Mouse (Mus musculus) G1E (cell line): ENCODE data around the gene Uchl3. TPM values are rescaled to one million over a fixed set of nuclear protein-coding genes. Genes with fewer than 3 reads are reported as not detected.

Source experiments
- ATAC-seq: 2 replicates; pipeline ENCODE4 v1.8.0; 2016; ENCODE audit warnings: mild to moderate bottlenecking; ENCODE audit not compliant: insufficient number of reproducible peaks, poor library complexity, low FRiP score, severe bottlenecking; ENCODE audit errors: extremely low read depth
- DNase-seq: peaks from one replicate; pipeline ENCODE4 v3.0.0; 2012; ENCODE audit warnings: low spot score
- H3K27me3 ChIP-seq: 2 replicates; pipeline ENCODE4 v1.6.1; 2012; ENCODE audit warnings: mild to moderate bottlenecking, low read length, inconsistent platforms; ENCODE audit not compliant: insufficient read depth
- H3K36me3 ChIP-seq: replicated peaks from 2 replicates; pipeline ENCODE3; 2012; ENCODE audit warnings: mild to moderate bottlenecking, inconsistent platforms
- H3K4me1 ChIP-seq: 2 replicates; pipeline ENCODE4 v1.6.1; 2012; ENCODE audit warnings: low read depth, low read length, inconsistent platforms, mixed read lengths; ENCODE audit not compliant: insufficient read depth
- H3K4me3 ChIP-seq: 2 replicates; pipeline ENCODE4 v1.5.1; 2012; ENCODE audit warnings: low read depth, mild to moderate bottlenecking, inconsistent platforms, low read length, moderate library complexity, mixed read lengths
- H3K9me3 ChIP-seq: replicated peaks from 2 replicates; pipeline ENCODE4 v1.6.1; 2012; ENCODE audit warnings: inconsistent platforms
- CTCF ChIP-seq: IDR thresholded peaks from 2 replicates; pipeline ENCODE4 v1.5.1; 2012; ENCODE audit warnings: low read depth, low read length, inconsistent platforms, mixed read lengths
- GATA1 ChIP-seq: IDR thresholded peaks from 2 replicates; pipeline ENCODE4 v1.6.1; 2012; ENCODE audit warnings: borderline replicate concordance, low read length, inconsistent platforms, mixed read lengths
- GATA2 ChIP-seq: IDR thresholded peaks from 2 replicates; pipeline ENCODE4 v1.6.1; 2012; ENCODE audit warnings: low read depth, low read length, inconsistent platforms, borderline replicate concordance
- POLR2AphosphoS5 ChIP-seq: IDR thresholded peaks from 2 replicates; pipeline ENCODE4 v1.6.1; 2012; ENCODE audit warnings: low read depth, low read length, inconsistent platforms; ENCODE audit not compliant: insufficient replicate concordance
- TAL1 ChIP-seq: conservative IDR thresholded peaks from 2 replicates; pipeline ENCODE4 v1.6.1; 2012; ENCODE audit warnings: low read depth, low read length, inconsistent platforms, mixed read lengths
- polyA plus RNA-seq: library from polyadenylated mRNA; stranded (reverse); fragments of >175 nt; gene quantifications from 2 replicates; pipeline ENCODE4 v1.2.3, GENCODE M21; 2012
- total RNA-seq, 2 experiments: library from RNA; stranded (forward) in 1 of 2; stranded (reverse) in 1 of 2; fragments of 200-1000 nt in 1 of 2; fragments of >200 nt in 1 of 2; fragmentation: Nextera tagmentation in 1 of 2; gene quantifications; 2 replicates each; pipeline ENCODE4 v1.2.3; 2014 to 2017

Uchl3 gene
- total and polyA plus RNA-seq, 3 experiments = 20.2 to 80.9 (median 69.4) TPM

DNA sequence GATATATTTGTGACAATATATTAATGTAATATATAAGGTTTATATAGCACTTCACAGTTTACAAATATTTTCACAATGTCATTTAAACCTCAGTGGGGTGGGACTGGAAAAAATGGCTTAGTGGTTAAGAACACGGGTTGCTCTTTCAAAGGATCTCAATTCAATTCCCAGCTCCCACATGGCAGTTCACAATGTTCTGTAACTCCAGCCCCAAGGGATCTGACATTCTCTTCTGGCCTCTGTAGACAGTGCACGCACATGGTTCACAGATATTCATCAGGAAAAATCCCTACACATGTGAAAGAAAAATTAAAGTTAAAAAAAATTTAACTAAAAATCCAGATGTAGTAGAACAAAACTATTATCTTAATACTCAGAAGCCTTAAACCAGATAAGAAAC is 34.6 kb downstream of the Uchl3 start:
- ATAC-seq (no peak), DNase-seq (no peak)
- no peaks in the 10 kb centered on the region for H3K27me3 ChIP-seq
- no peak overlapping the region for H3K4me3 ChIP-seq
- no peaks in the 10 kb centered on the region for H3K9me3 ChIP-seq
- H3K36me3 ChIP-seq = peaks cover 54% of the 10 kb centered on the region
- no peak for TF ChIP-seq GATA2
- TF ChIP-seq GATA1 = no peak
- TF ChIP-seq CTCF = no peak
- TF ChIP-seq POLR2AphosphoS5 = no peak
- no peak for TF ChIP-seq TAL1
- no peaks in the 10 kb centered on the region for H3K4me1 ChIP-seq

GRCm38 (mm10) chr14:101704479-101704878 is 50.7 kb downstream of the Uchl3 start:
- no peaks in the 10 kb centered on the region for H3K4me1 ChIP-seq
- ATAC-seq (no peak), DNase-seq (no peak)
- H3K4me3 ChIP-seq = no peak overlapping the region
- TF ChIP-seq CTCF (no peak), TAL1 (no peak), GATA2 (no peak), POLR2AphosphoS5 (no peak), GATA1 (no peak)
- H3K27me3 ChIP-seq = no peaks in the 10 kb centered on the region
- no peaks in the 10 kb centered on the region for H3K36me3 ChIP-seq
- no peaks in the 10 kb centered on the region for H3K9me3 ChIP-seq

DNA sequence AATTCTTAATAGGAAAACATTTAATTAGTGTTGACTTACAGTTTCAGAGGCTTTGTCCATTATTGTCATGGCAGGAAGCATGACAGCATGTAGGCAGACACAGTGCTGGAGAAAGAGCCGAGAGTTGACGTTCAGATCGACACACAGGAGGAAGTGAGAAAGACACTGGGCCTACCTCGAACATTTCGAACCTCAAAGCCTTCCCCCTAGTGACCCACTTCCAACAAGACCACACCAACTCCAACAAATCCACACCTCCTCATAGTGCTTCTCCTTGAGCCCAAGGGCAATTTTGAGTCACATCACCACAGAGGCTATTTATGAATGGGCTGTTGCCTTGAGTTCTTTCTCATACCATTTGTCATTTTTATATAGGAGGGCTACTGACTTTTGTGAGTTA is 53.3 kb downstream of the Uchl3 start:
- TF ChIP-seq GATA2 (no peak), TAL1 (no peak), CTCF (no peak), GATA1 (no peak), POLR2AphosphoS5 (no peak)
- peaks cover 5% of the 10 kb centered on the region; the same call in 1 of the 2 replicates for H3K9me3 ChIP-seq
- no peaks in the 10 kb centered on the region for H3K27me3 ChIP-seq
- ATAC-seq = no peak
- H3K4me3 ChIP-seq = no peak overlapping the region
- no peak for DNase-seq
- H3K4me1 ChIP-seq = no peaks in the 10 kb centered on the region
- H3K36me3 ChIP-seq = no peaks in the 10 kb centered on the region

DNA sequence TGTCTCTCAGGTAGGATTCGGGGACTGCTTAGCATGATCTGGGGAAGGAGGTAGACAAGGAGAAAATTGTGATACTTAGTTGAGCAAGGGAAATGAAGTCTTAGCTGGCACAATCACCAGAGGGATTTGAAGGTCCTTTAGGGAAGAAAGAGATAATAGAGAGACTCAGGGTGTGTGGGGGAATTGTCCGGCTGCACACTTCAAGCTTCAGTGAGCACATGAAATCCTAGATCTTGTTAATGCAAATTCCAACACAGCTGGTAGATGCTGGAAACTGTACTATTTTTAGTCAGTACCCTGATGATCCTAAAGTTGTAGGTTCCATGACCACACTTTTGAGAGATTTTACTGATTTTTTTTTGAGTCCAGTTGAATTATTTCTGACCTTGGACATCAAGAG is 60.6 kb downstream of the Uchl3 start:
- DNase-seq (no peak), ATAC-seq (no peak)
- no peaks in the 10 kb centered on the region for H3K27me3 ChIP-seq
- TF ChIP-seq GATA1 (no peak), GATA2 (no peak), POLR2AphosphoS5 (no peak), TAL1 (no peak), CTCF (no peak)
- no peaks in the 10 kb centered on the region for H3K4me1 ChIP-seq
- H3K36me3 ChIP-seq = no peaks in the 10 kb centered on the region
- no peak overlapping the region for H3K4me3 ChIP-seq
- H3K9me3 ChIP-seq = peaks cover 8% of the 10 kb centered on the region; the same call in 1 of the 2 replicates

DNA sequence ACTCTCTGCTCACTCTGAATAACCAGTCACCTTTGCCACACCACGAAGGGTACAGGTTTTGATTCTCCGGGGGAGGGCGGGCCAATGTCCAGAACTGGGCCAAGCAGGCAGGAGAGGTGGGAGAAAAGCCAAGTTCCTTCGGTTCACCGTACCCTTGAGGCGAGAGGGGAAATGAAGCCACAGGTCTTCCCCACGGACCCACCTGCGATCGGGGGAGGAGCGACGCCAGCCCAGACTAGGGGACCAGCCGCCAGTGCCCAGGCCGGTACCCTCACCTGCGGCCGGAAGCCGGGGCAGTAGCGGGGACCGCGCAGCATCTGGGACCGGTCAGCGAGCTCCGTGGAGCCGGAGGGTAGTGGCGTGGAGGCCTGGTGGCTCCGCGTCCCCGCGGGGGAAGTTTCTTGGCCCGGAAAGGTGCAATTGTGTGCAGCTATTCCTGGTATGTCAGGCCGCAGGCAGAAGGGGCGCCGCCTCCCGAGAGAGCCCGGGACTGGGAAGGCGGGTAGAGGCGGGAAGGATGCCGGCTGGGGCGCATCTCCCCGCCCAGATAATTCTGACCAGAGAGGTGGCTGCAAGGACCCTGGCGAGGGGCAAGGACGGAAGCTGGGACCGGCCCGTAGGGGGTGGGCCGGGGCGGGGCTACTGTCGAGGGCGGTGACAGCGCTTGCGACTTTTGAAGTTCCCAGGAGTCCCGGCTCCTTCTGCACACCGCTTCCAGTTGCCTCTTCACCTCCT is 75.6 kb downstream of the Uchl3 start, which contains the start of the genes Gm9922 and Lmo7:
Gene Gm9922, minus strand, starts transcription at position 578 of the 735 bp plus-strand sequence.
Gene Lmo7, plus strand, starts transcription at position 721 of the 735 bp plus-strand sequence.
- H3K4me1 ChIP-seq = no peaks in the 10 kb centered on the region
- no peaks in the 10 kb centered on the region for H3K27me3 ChIP-seq
- DNase-seq (no peak), ATAC-seq (no peak)
- H3K36me3 ChIP-seq = no peaks in the 10 kb centered on the region
- TF ChIP-seq TAL1 = no peak
- no peak for TF ChIP-seq POLR2AphosphoS5
- no peak for TF ChIP-seq CTCF
- TF ChIP-seq GATA1 = no peak
- TF ChIP-seq GATA2 = no peak
- peak within 1 kb of the TSS; percentile 13; the same call in 1 of the 2 replicates for H3K4me3 ChIP-seq
- H3K9me3 ChIP-seq = peaks cover 18% of the 10 kb centered on the region

DNA sequence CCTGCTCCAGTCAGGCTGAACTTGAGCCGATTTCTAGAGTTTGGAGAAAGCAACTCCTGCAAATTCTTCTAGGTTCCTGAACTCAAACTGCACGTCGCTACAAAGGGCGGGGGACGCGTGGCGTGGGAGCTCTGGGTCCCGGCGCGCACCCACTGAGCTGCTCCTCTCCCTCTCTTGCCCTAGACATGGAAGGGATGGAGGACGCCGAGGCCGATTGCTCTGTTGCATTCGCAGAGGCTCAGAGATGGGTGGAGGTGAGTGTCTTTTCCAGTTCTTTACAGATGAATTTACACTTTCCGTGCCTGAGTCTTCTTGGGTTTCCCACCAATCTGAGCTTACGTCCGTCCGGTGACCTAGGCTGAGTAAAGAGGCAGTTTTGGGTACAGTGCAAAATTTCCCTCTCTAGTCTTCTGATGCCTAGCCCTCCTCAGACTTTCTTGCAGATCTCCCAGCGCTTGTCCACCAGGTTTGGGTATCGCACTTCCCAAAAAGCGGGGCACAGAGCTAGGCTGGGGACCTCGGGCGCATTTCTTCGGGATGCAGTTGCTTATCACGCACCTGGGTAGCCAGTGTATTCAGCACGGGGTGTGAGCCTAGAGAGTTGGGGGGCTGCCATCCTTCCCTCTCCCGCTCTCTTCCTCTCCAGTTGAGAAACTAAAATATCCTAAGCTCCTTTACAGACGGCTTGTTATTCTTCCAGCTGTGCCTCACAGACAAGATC is 76.4 kb downstream of the Uchl3 start:
- no peaks in the 10 kb centered on the region for H3K36me3 ChIP-seq
- no peak for ATAC-seq
- TF ChIP-seq GATA2 (no peak), CTCF (no peak), TAL1 (no peak), POLR2AphosphoS5 (no peak), GATA1 (no peak)
- no peaks in the 10 kb centered on the region for H3K27me3 ChIP-seq
- no peak overlapping the region; the same call in 1 of the 2 replicates for H3K4me3 ChIP-seq
- H3K9me3 ChIP-seq = peaks cover 18% of the 10 kb centered on the region
- DNase-seq = no peak
- H3K4me1 ChIP-seq = no peaks in the 10 kb centered on the region
